Mouse (Mus musculus) embryo, embryonic 11.5 days (tissue): ENCODE measurements around the gene Prss28.

ENCODE experiments used
- DNase-seq: peaks from one replicate; pipeline ENCODE4 v3.0.0-alpha.2; 2012; ENCODE audit warnings: low read depth, low spot score

The Prss28 gene

DNA sequence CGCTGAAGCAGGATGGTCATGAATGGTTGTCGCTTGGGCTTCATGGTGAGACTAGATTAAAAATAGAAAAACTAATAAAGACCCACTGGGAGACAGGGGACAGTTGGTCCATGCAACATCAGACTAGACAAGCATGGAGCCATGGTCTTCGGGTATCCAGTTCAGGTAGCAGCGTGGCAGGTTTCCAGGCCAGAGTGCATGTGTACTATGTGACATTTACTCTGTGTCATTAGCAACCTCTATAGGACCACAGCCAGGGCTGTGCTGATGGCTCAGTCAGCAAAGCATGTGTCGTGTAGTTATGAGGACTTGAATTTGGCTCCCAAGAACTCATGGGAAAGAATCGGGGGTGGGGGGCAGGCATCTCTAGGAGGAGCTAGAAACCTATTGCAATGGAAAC lies 31.6 kb downstream of the Prss28 start:
- DNase-seq: no peak

DNA sequence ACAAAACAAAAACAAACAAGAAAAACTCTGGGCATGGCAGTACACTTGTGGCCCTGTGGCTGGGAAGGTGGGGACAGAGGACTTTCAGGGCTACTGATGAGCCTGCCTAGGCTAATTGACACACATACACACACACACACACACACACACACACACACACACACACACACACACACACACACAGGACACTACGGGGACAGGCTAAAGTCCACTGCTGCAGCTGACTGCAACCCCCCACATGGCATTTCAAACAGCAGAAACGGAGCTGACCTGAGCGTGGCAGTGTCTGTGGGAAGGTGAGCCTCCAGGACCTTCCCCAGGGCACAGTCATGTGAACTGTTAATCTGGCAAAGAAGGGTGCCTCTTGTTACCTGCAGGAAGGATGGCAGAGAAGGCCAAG lies 33.0 kb downstream of the Prss28 start:
- DNase-seq: no peak

DNA sequence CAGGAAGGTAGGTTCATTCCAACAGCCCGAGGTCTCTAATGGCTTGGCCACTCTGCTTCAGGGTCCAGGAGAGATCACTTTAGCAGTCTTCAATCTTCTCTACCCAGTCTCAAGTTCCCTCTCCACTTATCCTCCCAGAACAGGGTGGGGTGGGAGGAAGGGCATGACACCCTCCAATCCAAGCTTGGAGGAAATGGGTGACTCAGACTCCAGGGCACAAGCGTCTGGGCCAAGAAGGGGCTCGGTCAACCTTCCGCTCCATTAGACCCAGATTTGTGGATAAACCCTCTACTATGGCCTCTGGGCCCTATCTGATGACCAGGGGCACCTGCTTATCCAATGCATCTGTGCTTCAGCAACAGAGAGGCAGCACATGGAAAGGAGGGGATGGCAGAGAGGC lies 37.0 kb downstream of the Prss28 start, which contains the start of gene Tpsab1:
Gene Tpsab1, minus strand, starts transcription at position 101 of the 400 bp plus-strand sequence.
- no peak for DNase-seq

DNA sequence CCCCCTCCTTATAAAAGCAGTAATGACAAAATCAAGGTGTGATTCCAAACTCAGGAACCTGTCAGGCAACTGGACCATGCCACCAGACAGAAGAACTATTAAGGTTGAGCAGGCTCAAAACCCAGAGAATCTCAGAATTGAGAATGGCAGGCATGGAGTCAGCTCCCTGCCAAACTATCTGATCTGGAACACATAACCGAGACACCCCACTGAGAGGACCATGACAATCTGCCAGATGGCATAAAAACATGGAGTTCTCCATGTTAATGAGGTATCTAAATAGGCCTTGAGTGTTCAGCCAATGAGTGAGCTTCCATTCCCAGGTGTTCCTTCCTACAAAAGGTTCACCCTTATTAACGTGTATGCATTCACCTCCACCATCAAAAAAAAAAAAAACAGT lies 52.8 kb downstream of the Prss28 start:
- no peak for DNase-seq
